Comparison of ENCODE assay signal across 10 mouse cellular contexts in genomic region chr17:26207686-26208085, GRCm38 (mm10). TPM values are rescaled to one million over a fixed set of nuclear protein-coding genes. Genes with fewer than 3 reads are reported as not detected.
DNase-seq lines count a peak whose midpoint lies in the region; ATAC-seq and TF ChIP-seq lines count a peak whose summit lies in the region.
"Had no signal": no experiment of that assay in that cellular context is flagged by ENCODE, and none has a peak within 500 bp of the region (broad histone marks: within the 10 kb centered on the region; RNA-seq: fewer than 3 reads in every experiment).

Gene Arhgdig, minus strand, starts transcription at chr17:26207786.

- H3K9ac ChIP-seq in liver, embryonic 12.5 days: no peak within 1 kb of the TSS
- no peak within 1 kb of the TSS for H3K9ac ChIP-seq in embryonic facial prominence, embryonic 11.5 days (replicated peaks; ENCODE audit: low read length)
- H3K9ac ChIP-seq in hindbrain, postnatal 0 days (replicated peaks; ENCODE audit: low read length): no peak within 1 kb of the TSS
- no peak within 1 kb of the TSS for H3K9ac ChIP-seq in midbrain, postnatal 0 days (replicated peaks; ENCODE audit: low read length, poor library complexity, severe bottlenecking)
- no peak within 1 kb of the TSS for H3K9ac ChIP-seq in kidney, embryonic 15.5 days

- 79% methylated on average over 12 of the region's 12 CpGs for WGBS in liver, embryonic 12.5 days (ENCODE audit: insufficient replicate concordance)
- WGBS in embryonic facial prominence, embryonic 11.5 days: 90% methylated on average over 12 of the region's 12 CpGs
- 90% methylated on average over 12 of the region's 12 CpGs for WGBS in hindbrain, postnatal 0 days
- 89% methylated on average over 12 of the region's 12 CpGs for WGBS in midbrain, postnatal 0 days
- 84% methylated on average over 12 of the region's 12 CpGs for WGBS in kidney, embryonic 15.5 days

- no peak for ATAC-seq in liver, embryonic 12.5 days
- ATAC-seq in embryonic facial prominence, embryonic 11.5 days (replicated peaks; ENCODE audit: insufficient number of reproducible peaks, low FRiP score, low TSS enrichment, low read depth): no peak
- no peak for ATAC-seq in hindbrain, postnatal 0 days
- no peak for ATAC-seq in midbrain, postnatal 0 days (ENCODE audit: low FRiP score)
- no peak for ATAC-seq in kidney, embryonic 15.5 days (replicated peaks; ENCODE audit: low FRiP score)

- TF ChIP-seq CTCF in hindbrain, postnatal 0 days (IDR thresholded peaks at IDR 0.05; ENCODE audit: low read depth): no peak
- TF ChIP-seq CTCF in midbrain, postnatal 0 days (IDR thresholded peaks at IDR 0.05): no peak

- peaks cover 14% of the 10 kb centered on the region for H3K4me1 ChIP-seq in liver, embryonic 12.5 days
- no peaks in the 10 kb centered on the region for H3K4me1 ChIP-seq in embryonic facial prominence, embryonic 11.5 days (ENCODE audit: control insufficient read depth, insufficient read depth, low read length)
- no peaks in the 10 kb centered on the region for H3K4me1 ChIP-seq in hindbrain, postnatal 0 days (ENCODE audit: insufficient read depth, low read length)
- H3K4me1 ChIP-seq in midbrain, postnatal 0 days (ENCODE audit: insufficient read depth, low read length): no peaks in the 10 kb centered on the region
- H3K4me1 ChIP-seq in kidney, embryonic 15.5 days: peaks cover 26% of the 10 kb centered on the region

- H3K4me2 ChIP-seq in liver, embryonic 12.5 days: no peak within 1 kb of the TSS
- H3K4me2 ChIP-seq in embryonic facial prominence, embryonic 11.5 days (ENCODE audit: low read depth, low read length): no peak within 1 kb of the TSS
- no peak within 1 kb of the TSS for H3K4me2 ChIP-seq in hindbrain, postnatal 0 days (ENCODE audit: low read depth, low read length)
- H3K4me2 ChIP-seq in midbrain, postnatal 0 days (ENCODE audit: low read depth, low read length, poor library complexity, severe bottlenecking): no peak within 1 kb of the TSS
- no peak within 1 kb of the TSS for H3K4me2 ChIP-seq in kidney, embryonic 15.5 days

- peaks cover 65% of the 10 kb centered on the region for H3K27me3 ChIP-seq in liver, embryonic 12.5 days (replicated peaks)
- H3K27me3 ChIP-seq in embryonic facial prominence, embryonic 11.5 days (ENCODE audit: control insufficient read depth, insufficient read depth, low read length): peaks cover 14% of the 10 kb centered on the region
- H3K27me3 ChIP-seq in hindbrain, postnatal 0 days (ENCODE audit: insufficient read depth, low read length): peaks cover 3% of the 10 kb centered on the region; the same call in 1 of the 2 replicates
- peaks cover 15% of the 10 kb centered on the region; the same call in 1 of the 2 replicates for H3K27me3 ChIP-seq in midbrain, postnatal 0 days (ENCODE audit: insufficient read depth, low read length)
- H3K27me3 ChIP-seq in kidney, embryonic 15.5 days: peaks cover 26% of the 10 kb centered on the region

- H3K27ac ChIP-seq in liver, embryonic 12.5 days: no peak within 1 kb of the TSS
- H3K27ac ChIP-seq in embryonic facial prominence, embryonic 11.5 days (replicated peaks; ENCODE audit: low read depth, low read length): no peak within 1 kb of the TSS
- no peak within 1 kb of the TSS for H3K27ac ChIP-seq in hindbrain, postnatal 0 days
- no peak within 1 kb of the TSS for H3K27ac ChIP-seq in midbrain, postnatal 0 days (ENCODE audit: low read depth, low read length)
- H3K27ac ChIP-seq in kidney, embryonic 15.5 days: no peak within 1 kb of the TSS

- H3K9me3 ChIP-seq in liver, embryonic 12.5 days (replicated peaks): no peaks in the 10 kb centered on the region
- no peaks in the 10 kb centered on the region for H3K9me3 ChIP-seq in embryonic facial prominence, embryonic 11.5 days (replicated peaks; ENCODE audit: control insufficient read depth, low read length)
- no peaks in the 10 kb centered on the region for H3K9me3 ChIP-seq in hindbrain, postnatal 0 days (ENCODE audit: low read length)
- no peaks in the 10 kb centered on the region for H3K9me3 ChIP-seq in midbrain, postnatal 0 days (ENCODE audit: low read length)
- H3K9me3 ChIP-seq in kidney, embryonic 15.5 days (replicated peaks): no peaks in the 10 kb centered on the region

- no peak for DNase-seq in liver
- DNase-seq in embryonic facial prominence, embryonic 11.5 days (ENCODE audit: low spot score): no peak
- no peak for DNase-seq in hindbrain, postnatal 0 days (ENCODE audit: low spot score)
- no peak for DNase-seq in midbrain, postnatal 0 days (ENCODE audit: low spot score)
- no peak for DNase-seq in B cell, adult 2 months
- DNase-seq in spleen, postnatal 10 days (ENCODE audit: low spot score in 2 of 2): no peak
- DNase-seq: cerebellum, postnatal 25 days had no signal

- H3K4me3 ChIP-seq in liver, embryonic 12.5 days: no peak within 1 kb of the TSS
- H3K4me3 ChIP-seq in embryonic facial prominence, embryonic 11.5 days (ENCODE audit: low read depth, low read length): no peak within 1 kb of the TSS
- H3K4me3 ChIP-seq in hindbrain, postnatal 0 days (ENCODE audit: low read length): no peak within 1 kb of the TSS
- no peak within 1 kb of the TSS for H3K4me3 ChIP-seq in midbrain, postnatal 0 days (ENCODE audit: low read depth, low read length)
- no peak within 1 kb of the TSS for H3K4me3 ChIP-seq in kidney, embryonic 15.5 days (replicated peaks)

- no peaks in the 10 kb centered on the region for H3K36me3 ChIP-seq in liver, embryonic 12.5 days
- no peaks in the 10 kb centered on the region for H3K36me3 ChIP-seq in embryonic facial prominence, embryonic 11.5 days (replicated peaks; ENCODE audit: control insufficient read depth, insufficient read depth, low read depth, low read length)
- H3K36me3 ChIP-seq in hindbrain, postnatal 0 days (ENCODE audit: insufficient read depth, low read length): no peaks in the 10 kb centered on the region
- H3K36me3 ChIP-seq in midbrain, postnatal 0 days (ENCODE audit: insufficient read depth, low read length): peaks cover 4% of the 10 kb centered on the region; the same call in 1 of the 2 replicates
- H3K36me3 ChIP-seq in kidney, embryonic 15.5 days: no peaks in the 10 kb centered on the region

RNA-seq across cellular contexts. Expression of gene Arhgdig, which starts in this region (rescaled TPM):
- 36.1 and 36.9 TPM in 2 replicates for polyA plus RNA-seq in liver, embryonic 12.5 days (2016; fragmentation: Nextera tagmentation; extraction: Ambion mirVana)
- polyA plus RNA-seq in embryonic facial prominence, embryonic 11.5 days (2014; fragmentation: Nextera tagmentation; extraction: Ambion mirVana): 15.9 and 21.1 TPM in 2 replicates
- total RNA-seq in hindbrain, postnatal 0 days (2014; rRNA removed): 280 and 290 TPM in 2 replicates
- 376 and 384 TPM in 2 replicates for polyA plus RNA-seq in hindbrain, postnatal 0 days (2015; fragmentation: Nextera tagmentation; extraction: Ambion mirVana)
- total RNA-seq in midbrain, postnatal 0 days (2014; rRNA removed): 223 and 246 TPM in 2 replicates
- 342 and 387 TPM in 2 replicates for polyA plus RNA-seq in midbrain, postnatal 0 days (2015; fragmentation: Nextera tagmentation; extraction: Ambion mirVana)
- 9.0 and 9.3 TPM in 2 replicates for polyA plus RNA-seq in kidney, embryonic 15.5 days (2015; fragmentation: Nextera tagmentation; extraction: Ambion mirVana)
- total RNA-seq: monocyte, adult 5-6 weeks had no signal
